Mouse (Mus musculus): ENCODE measurements around the gene Pts. TPM values are rescaled to one million over a fixed set of nuclear protein-coding genes. Genes with fewer than 3 reads are reported as not detected.

The Pts gene
- polyA plus RNA-seq, 1 experiment from 2014 or later = 76.8 TPM

DNA sequence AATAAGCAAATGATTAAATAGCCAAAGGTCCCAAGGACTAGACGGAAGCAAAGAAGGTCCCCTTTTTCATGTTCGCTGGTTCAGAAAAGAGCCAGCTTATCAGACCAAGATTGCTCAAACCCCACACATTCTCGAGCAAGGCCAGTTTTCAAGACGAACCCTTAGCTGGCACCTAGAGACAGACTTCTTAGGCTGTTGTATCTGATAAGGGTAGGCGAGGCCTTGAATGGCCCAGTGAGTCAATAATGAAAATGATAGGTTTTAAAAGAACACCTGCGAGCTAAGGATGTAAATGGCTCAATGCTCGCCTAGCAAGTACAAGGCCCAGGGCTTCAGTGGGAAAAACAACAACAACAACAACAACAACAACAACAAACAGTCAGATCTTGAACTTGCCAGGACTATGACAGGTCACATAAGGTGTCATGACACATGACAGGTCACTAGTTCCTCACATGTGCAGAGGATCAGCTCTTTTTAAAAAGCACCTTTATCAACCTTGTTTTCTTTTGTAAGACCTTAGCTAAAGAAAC, 8.1 kb upstream of the Pts start:
- Histone ChIP-seq H3K4me1 (ENCODE audit: control insufficient read depth, insufficient read depth, low read length) (no peaks in the 10 kb centered on the region), H3K9ac (ENCODE audit: low read length) (no peak overlapping the region), H3K4me3 (ENCODE audit: low read depth, low read length) (no peak overlapping the region), H3K27me3 (ENCODE audit: control insufficient read depth, insufficient read depth, low read length) (no peaks in the 10 kb centered on the region), H3K27ac (ENCODE audit: low read depth, low read length) (no peak overlapping the region), H3K4me2 (no peak overlapping the region), H3K9me3 (ENCODE audit: control insufficient read depth, low read length) (no peaks in the 10 kb centered on the region), H3K36me3 (ENCODE audit: control insufficient read depth, insufficient read depth, low read length) (no peaks in the 10 kb centered on the region)
- no peak for DNase-seq (ENCODE audit: low spot score, missing footprints)
- ATAC-seq (ENCODE audit: low FRiP score) = no peak
- 84% methylated on average over 7 of the region's 7 CpGs for WGBS

DNA sequence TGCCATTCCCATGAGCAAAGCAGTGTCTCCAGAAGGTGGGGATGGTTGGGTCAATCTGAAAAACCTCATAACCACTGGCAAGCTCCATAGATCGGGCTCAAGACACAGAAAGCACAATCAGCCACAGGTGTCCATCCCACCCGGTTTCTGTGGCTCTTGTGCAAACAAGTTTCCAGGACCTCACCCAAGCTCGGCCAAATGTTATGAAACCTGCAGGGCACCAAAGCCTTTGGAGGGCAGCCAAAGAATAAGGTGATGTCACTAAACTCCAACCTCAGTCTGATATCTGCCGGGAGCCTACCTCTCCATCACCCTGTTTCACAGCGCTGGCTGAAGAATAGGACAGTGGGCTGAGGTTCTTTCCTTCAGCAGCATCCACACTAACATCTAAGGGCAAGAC, 7.4 kb upstream of the Pts start:
- 86% methylated on average over 5 of the region's 5 CpGs for WGBS
- Histone ChIP-seq H3K4me2 (no peak overlapping the region), H3K4me1 (ENCODE audit: control insufficient read depth, insufficient read depth, low read length) (no peaks in the 10 kb centered on the region), H3K4me3 (ENCODE audit: low read depth, low read length) (no peak overlapping the region), H3K27me3 (ENCODE audit: control insufficient read depth, insufficient read depth, low read length) (no peaks in the 10 kb centered on the region), H3K9me3 (ENCODE audit: control insufficient read depth, low read length) (no peaks in the 10 kb centered on the region), H3K27ac (ENCODE audit: low read depth, low read length) (no peak overlapping the region), H3K9ac (ENCODE audit: low read length) (no peak overlapping the region), H3K36me3 (ENCODE audit: control insufficient read depth, insufficient read depth, low read length) (no peaks in the 10 kb centered on the region)
- ATAC-seq (ENCODE audit: low FRiP score) (no peak), DNase-seq (ENCODE audit: low spot score, missing footprints) (no peak)

DNA sequence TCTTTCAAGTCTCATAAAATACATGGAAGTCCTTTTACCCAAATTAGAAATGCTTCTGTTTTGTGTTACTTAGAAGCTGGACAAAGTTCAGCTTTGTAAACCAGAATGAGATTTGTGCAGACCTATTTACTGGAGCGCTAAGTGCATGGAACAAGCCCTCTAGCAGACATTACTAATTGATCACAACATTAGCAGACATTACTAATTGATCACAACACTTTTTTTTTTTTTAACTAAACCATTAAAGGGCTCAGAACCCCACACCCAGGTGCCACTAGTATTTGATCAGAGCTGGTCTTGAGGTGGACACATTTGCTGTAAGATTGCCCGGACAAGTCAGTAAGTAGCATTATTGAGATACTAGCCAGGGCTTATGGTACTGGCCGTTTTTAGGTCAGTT, 5.3 kb upstream of the Pts start:
- 79% methylated on average over 3 of the region's 3 CpGs for WGBS
- no peaks in the 10 kb centered on the region for H3K27me3 ChIP-seq (ENCODE audit: control insufficient read depth, insufficient read depth, low read length)
- ATAC-seq (ENCODE audit: low FRiP score) (no peak), DNase-seq (ENCODE audit: low spot score, missing footprints) (no peak)
- H3K27ac ChIP-seq (ENCODE audit: low read depth, low read length) = no peak overlapping the region
- no peaks in the 10 kb centered on the region for H3K36me3 ChIP-seq (ENCODE audit: control insufficient read depth, insufficient read depth, low read length)
- H3K4me3 ChIP-seq (ENCODE audit: low read depth, low read length) = no peak overlapping the region
- no peak overlapping the region for H3K4me2 ChIP-seq
- no peaks in the 10 kb centered on the region for H3K9me3 ChIP-seq (ENCODE audit: control insufficient read depth, low read length)
- H3K4me1 ChIP-seq (ENCODE audit: control insufficient read depth, insufficient read depth, low read length) = no peaks in the 10 kb centered on the region
- no peak overlapping the region for H3K9ac ChIP-seq (ENCODE audit: low read length)

DNA sequence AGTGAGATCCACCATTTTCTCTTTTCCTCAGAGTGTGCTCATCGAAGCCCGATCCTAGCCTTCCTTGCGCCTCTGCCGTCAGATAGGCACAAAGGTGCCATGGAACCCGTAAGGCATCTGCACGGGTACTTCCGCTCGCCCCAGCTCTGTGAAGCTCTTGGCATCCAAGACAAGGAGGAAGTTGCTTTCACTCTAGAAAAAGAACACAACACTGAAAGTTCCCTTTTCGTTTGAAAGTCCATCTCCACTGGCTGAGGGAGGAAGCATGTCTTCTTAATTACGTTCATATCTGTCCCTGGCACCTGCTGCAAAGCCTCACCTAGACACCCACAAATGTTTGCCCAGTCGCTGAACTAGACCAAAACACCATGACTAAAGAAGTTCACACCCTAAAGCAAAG, 4.8 kb upstream of the Pts start:
- Histone ChIP-seq H3K4me2 (no peak overlapping the region), H3K4me1 (ENCODE audit: control insufficient read depth, insufficient read depth, low read length) (no peaks in the 10 kb centered on the region), H3K9ac (ENCODE audit: low read length) (no peak overlapping the region), H3K4me3 (ENCODE audit: low read depth, low read length) (no peak overlapping the region), H3K27ac (ENCODE audit: low read depth, low read length) (no peak overlapping the region), H3K27me3 (ENCODE audit: control insufficient read depth, insufficient read depth, low read length) (no peaks in the 10 kb centered on the region), H3K9me3 (ENCODE audit: control insufficient read depth, low read length) (no peaks in the 10 kb centered on the region), H3K36me3 (ENCODE audit: control insufficient read depth, insufficient read depth, low read length) (no peaks in the 10 kb centered on the region)
- no peak for DNase-seq (ENCODE audit: low spot score, missing footprints)
- 80% methylated on average over 11 of the region's 11 CpGs for WGBS
- ATAC-seq (ENCODE audit: low FRiP score) = no peak

DNA sequence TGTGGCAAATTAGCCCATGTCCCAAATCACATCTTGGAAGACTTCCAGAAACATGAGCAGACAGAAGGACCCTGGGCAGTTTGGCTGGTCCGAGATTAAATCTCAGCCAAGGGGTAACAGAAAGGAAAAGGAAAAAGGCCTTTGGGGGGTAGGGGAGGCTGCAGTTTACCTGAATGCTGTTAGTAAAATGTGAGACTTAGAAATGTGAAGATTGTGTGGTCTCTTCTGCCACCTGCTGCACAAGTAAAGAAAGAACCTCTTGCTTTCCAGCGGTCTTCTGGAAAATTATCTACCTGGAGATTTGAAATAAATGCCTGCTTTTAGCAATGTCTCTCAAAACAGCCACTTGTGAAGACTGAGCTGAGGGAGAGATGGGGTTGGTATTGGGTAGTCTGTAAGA, 2.4 kb upstream of the Pts start:
- ATAC-seq (ENCODE audit: low FRiP score) (no peak), DNase-seq (ENCODE audit: low spot score, missing footprints) (no peak)
- H3K4me3 ChIP-seq (ENCODE audit: low read depth, low read length) = no peak overlapping the region
- H3K9me3 ChIP-seq (ENCODE audit: control insufficient read depth, low read length) = no peaks in the 10 kb centered on the region
- H3K4me1 ChIP-seq (ENCODE audit: control insufficient read depth, insufficient read depth, low read length) = peaks cover 9% of the 10 kb centered on the region
- H3K4me2 ChIP-seq = no peak overlapping the region
- 32% methylated on average over 2 of the region's 2 CpGs for WGBS
- H3K27ac ChIP-seq (ENCODE audit: low read depth, low read length) = no peak overlapping the region
- H3K9ac ChIP-seq (ENCODE audit: low read length) = no peak overlapping the region
- H3K27me3 ChIP-seq (ENCODE audit: control insufficient read depth, insufficient read depth, low read length) = no peaks in the 10 kb centered on the region
- no peaks in the 10 kb centered on the region for H3K36me3 ChIP-seq (ENCODE audit: control insufficient read depth, insufficient read depth, low read length)

DNA sequence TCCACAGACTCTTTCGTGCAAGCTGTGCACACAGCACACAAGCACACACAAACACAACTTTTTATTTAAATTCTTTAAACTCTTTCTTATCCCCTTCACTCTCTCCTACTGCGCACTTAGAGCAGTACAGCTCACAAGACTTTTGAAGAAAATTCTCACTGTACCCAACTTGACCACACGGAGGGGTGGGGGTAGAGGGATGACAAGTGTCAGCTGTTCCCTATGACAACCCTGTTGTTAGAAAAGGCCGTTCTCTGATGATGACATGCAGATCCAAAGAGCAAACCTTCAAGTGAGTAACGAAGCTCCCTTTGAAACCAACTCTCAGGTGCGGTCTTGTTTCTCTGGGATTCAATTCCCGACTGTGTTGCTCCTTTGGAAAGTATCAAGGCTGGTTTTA, 664 bp downstream of the Pts start:
- peak overlapping the region; percentile 80 for H3K4me3 ChIP-seq (ENCODE audit: low read depth, low read length)
- H3K27me3 ChIP-seq (ENCODE audit: control insufficient read depth, insufficient read depth, low read length) = no peaks in the 10 kb centered on the region
- H3K4me1 ChIP-seq (ENCODE audit: control insufficient read depth, insufficient read depth, low read length) = peaks cover 9% of the 10 kb centered on the region
- no peaks in the 10 kb centered on the region for H3K36me3 ChIP-seq (ENCODE audit: control insufficient read depth, insufficient read depth, low read length)
- no peaks in the 10 kb centered on the region for H3K9me3 ChIP-seq (ENCODE audit: control insufficient read depth, low read length)
- H3K9ac ChIP-seq (ENCODE audit: low read length) = peak overlapping the region; percentile 83
- ATAC-seq (ENCODE audit: low FRiP score) (0 out of 2 replicates have a peak, but pooled peaks have one; percentile 14), DNase-seq (ENCODE audit: low spot score, missing footprints) (no peak)
- WGBS = 44% methylated on average over 7 of the region's 7 CpGs
- H3K27ac ChIP-seq (ENCODE audit: low read depth, low read length) = no peak overlapping the region
- peak overlapping the region; percentile 57 for H3K4me2 ChIP-seq

DNA sequence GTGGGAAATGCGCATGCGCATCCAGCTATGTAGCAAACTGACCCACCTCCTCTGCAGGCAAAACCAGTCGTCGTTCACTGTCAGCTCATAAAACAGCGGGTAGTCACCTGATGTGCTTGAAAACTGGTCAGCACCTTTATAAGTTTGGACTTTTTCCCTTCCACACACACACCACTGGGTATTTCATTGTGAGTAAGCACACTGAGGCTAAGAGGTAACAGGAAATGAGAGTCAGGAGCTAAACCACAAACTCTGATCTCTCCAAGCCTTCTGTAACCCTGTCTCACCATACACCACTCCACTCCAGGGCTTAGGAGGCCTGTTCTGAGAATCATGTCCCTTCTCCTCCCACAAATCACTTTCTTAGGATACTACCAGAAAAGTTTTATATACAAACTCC, 2.9 kb downstream of the Pts start:
- Histone ChIP-seq H3K9me3 (ENCODE audit: control insufficient read depth, low read length) (no peaks in the 10 kb centered on the region), H3K9ac (ENCODE audit: low read length) (no peak overlapping the region), H3K4me3 (ENCODE audit: low read depth, low read length) (no peak overlapping the region), H3K4me1 (ENCODE audit: control insufficient read depth, insufficient read depth, low read length) (peaks cover 9% of the 10 kb centered on the region), H3K4me2 (no peak overlapping the region), H3K27ac (ENCODE audit: low read depth, low read length) (no peak overlapping the region), H3K36me3 (ENCODE audit: control insufficient read depth, insufficient read depth, low read length) (no peaks in the 10 kb centered on the region), H3K27me3 (ENCODE audit: control insufficient read depth, insufficient read depth, low read length) (no peaks in the 10 kb centered on the region)
- no peak for DNase-seq (ENCODE audit: low spot score, missing footprints)
- no peak for ATAC-seq (ENCODE audit: low FRiP score)
- WGBS = 80% methylated on average over 5 of the region's 5 CpGs

DNA sequence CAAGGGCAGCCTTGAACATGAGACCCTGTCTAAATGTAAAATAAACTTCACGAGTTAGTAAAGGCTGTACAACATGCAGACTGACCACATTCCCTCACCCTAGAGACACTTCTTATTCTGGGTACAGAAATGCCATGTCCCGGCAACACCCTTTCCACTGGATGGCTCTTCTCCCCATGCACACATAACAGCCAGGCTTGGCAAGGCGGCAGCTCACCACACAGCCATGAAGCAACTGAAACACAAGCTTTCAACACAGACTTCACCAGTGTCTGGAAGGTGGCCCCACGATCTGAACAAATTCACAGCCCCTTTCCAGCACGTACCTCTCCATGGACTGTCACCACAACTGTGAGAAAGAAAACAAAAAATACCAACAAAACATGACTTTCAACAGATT, 3.6 kb downstream of the Pts start:
- ATAC-seq (ENCODE audit: low FRiP score) (no peak), DNase-seq (ENCODE audit: low spot score, missing footprints) (no peak)
- Histone ChIP-seq H3K36me3 (ENCODE audit: control insufficient read depth, insufficient read depth, low read length) (no peaks in the 10 kb centered on the region), H3K27me3 (ENCODE audit: control insufficient read depth, insufficient read depth, low read length) (no peaks in the 10 kb centered on the region), H3K9ac (ENCODE audit: low read length) (no peak overlapping the region), H3K9me3 (ENCODE audit: control insufficient read depth, low read length) (no peaks in the 10 kb centered on the region), H3K27ac (ENCODE audit: low read depth, low read length) (no peak overlapping the region), H3K4me2 (no peak overlapping the region), H3K4me1 (ENCODE audit: control insufficient read depth, insufficient read depth, low read length) (peaks cover 9% of the 10 kb centered on the region), H3K4me3 (ENCODE audit: low read depth, low read length) (no peak overlapping the region)
- WGBS = 90% methylated on average over 5 of the region's 5 CpGs

DNA sequence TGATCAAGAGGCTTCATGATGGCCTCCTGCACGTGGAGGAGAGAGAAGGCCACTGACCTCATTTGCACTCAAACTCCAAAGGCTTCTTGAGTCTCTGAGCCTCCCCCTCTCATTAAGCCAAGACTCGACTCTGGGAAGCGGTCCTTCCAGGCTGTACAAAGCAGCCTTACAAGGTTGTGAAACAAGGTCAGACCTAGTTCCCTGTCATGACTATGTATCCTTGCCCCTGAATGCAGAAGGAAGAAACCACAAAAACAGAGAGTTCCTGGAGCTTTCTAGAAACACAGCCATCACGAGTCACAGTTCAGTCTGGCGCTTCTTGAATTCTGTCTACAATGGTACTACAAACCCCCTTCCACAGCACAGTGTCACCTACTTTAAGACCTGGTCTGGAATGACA, 6.0 kb downstream of the Pts start:
- Histone ChIP-seq H3K4me3 (ENCODE audit: low read depth, low read length) (no peak overlapping the region), H3K9me3 (ENCODE audit: control insufficient read depth, low read length) (no peaks in the 10 kb centered on the region), H3K9ac (ENCODE audit: low read length) (no peak overlapping the region), H3K27ac (ENCODE audit: low read depth, low read length) (no peak overlapping the region), H3K4me2 (no peak overlapping the region), H3K27me3 (ENCODE audit: control insufficient read depth, insufficient read depth, low read length) (no peaks in the 10 kb centered on the region), H3K4me1 (ENCODE audit: control insufficient read depth, insufficient read depth, low read length) (peaks cover 4% of the 10 kb centered on the region), H3K36me3 (ENCODE audit: control insufficient read depth, insufficient read depth, low read length) (no peaks in the 10 kb centered on the region)
- 84% methylated on average over 5 of the region's 5 CpGs for WGBS
- ATAC-seq (ENCODE audit: low FRiP score) (no peak), DNase-seq (ENCODE audit: low spot score, missing footprints) (no peak)

DNA sequence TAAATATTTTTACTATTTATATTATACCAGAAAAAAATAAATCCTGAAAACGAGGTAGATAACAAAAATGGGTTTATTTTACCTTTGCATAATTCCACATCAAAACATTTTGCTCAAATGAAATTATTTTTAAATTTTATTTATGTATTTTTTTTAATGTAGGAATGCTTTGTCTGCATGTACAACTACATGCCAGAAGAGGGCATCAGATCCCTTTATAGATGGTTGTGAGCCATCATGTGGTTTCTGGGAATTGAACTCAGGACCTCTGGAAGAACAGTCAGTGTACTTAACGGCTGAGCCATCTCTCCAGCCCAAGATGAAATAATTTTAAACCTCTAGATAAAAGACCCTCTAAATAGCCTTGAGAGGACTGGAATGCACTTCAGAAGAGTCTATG, 7.0 kb downstream of the Pts start:
- no peak for ATAC-seq (ENCODE audit: low FRiP score)
- Histone ChIP-seq H3K9ac (ENCODE audit: low read length) (no peak overlapping the region), H3K4me1 (ENCODE audit: control insufficient read depth, insufficient read depth, low read length) (no peaks in the 10 kb centered on the region), H3K4me2 (no peak overlapping the region), H3K4me3 (ENCODE audit: low read depth, low read length) (no peak overlapping the region), H3K27me3 (ENCODE audit: control insufficient read depth, insufficient read depth, low read length) (no peaks in the 10 kb centered on the region), H3K9me3 (ENCODE audit: control insufficient read depth, low read length) (no peaks in the 10 kb centered on the region), H3K27ac (ENCODE audit: low read depth, low read length) (no peak overlapping the region), H3K36me3 (ENCODE audit: control insufficient read depth, insufficient read depth, low read length) (no peaks in the 10 kb centered on the region)
- DNase-seq (ENCODE audit: low spot score, missing footprints) = no peak
- 58% methylated on average over 2 of the region's 2 CpGs for WGBS
